In genomic region chr10:81452947-81453288, GRCm38 (mm10) we compare ENCODE assay signal across 15 mouse cellular contexts. TPM values are rescaled to one million over a fixed set of nuclear protein-coding genes. Genes with fewer than 3 reads are reported as not detected.
DNase-seq lines count a peak whose midpoint lies in the region; ATAC-seq and TF ChIP-seq lines count a peak whose summit lies in the region.
"Had no signal": no experiment of that assay in that cellular context is flagged by ENCODE, and none has a peak within 500 bp of the region (broad histone marks: within the 10 kb centered on the region; RNA-seq: fewer than 3 reads in every experiment).

No protein-coding gene starts in this region.

- H3K4me2 ChIP-seq in heart, embryonic 15.5 days, result 0 out of 2 replicates have a peak overlapping the region, but pooled peaks have one; percentile 1
- H3K4me2 ChIP-seq in neural tube, embryonic 12.5 days (replicated peaks), result 0 out of 2 replicates have a peak overlapping the region, but pooled peaks have one; percentile 5
- no peak overlapping the region for H3K4me2 ChIP-seq in neural tube, embryonic 15.5 days
- H3K4me2 ChIP-seq in myocyte (ENCODE audit: low read depth), result peak overlapping the region; percentile 69

- H3K9me3 ChIP-seq in heart, embryonic 15.5 days (replicated peaks), result no peaks in the 10 kb centered on the region
- H3K9me3 ChIP-seq in neural tube, embryonic 12.5 days, result no peaks in the 10 kb centered on the region
- no peaks in the 10 kb centered on the region for H3K9me3 ChIP-seq in neural tube, embryonic 15.5 days (replicated peaks)
- H3K9me3 ChIP-seq: G1E had no signal

- peaks cover 11% of the 10 kb centered on the region for H3K4me1 ChIP-seq in heart, embryonic 15.5 days (replicated peaks)
- H3K4me1 ChIP-seq in neural tube, embryonic 12.5 days, result no peaks in the 10 kb centered on the region
- H3K4me1 ChIP-seq in neural tube, embryonic 15.5 days, result peaks cover 8% of the 10 kb centered on the region; the same call in 1 of the 2 replicates

- peak overlapping the region; percentile 8; the same call in 1 of the 2 replicates for H3K4me3 ChIP-seq in heart, embryonic 15.5 days
- H3K4me3 ChIP-seq in neural tube, embryonic 12.5 days, result no peak overlapping the region
- H3K4me3 ChIP-seq in neural tube, embryonic 15.5 days (replicated peaks), result no peak overlapping the region
- no peak overlapping the region for H3K4me3 ChIP-seq in myocyte

- no peak for ATAC-seq in heart, embryonic 15.5 days (replicated peaks; ENCODE audit: insufficient number of reproducible peaks, insufficient read depth, low FRiP score, low read depth)
- no peak for ATAC-seq in neural tube, embryonic 12.5 days (ENCODE audit: low FRiP score, low read depth)
- ATAC-seq in neural tube, embryonic 15.5 days (ENCODE audit: low FRiP score), result no peak
- ATAC-seq in CD4-positive, CD25-positive, alpha-beta regulatory T cell, adult 4 months, result no peak
- ATAC-seq: forebrain, embryonic 14.5 days; inflammation-experienced regulatory T-cells, adult 6 months had no signal

- no peak overlapping the region for H3ac ChIP-seq in myocyte (ENCODE audit: control insufficient read depth, insufficient read length)

- 7% methylated on average over 14 of the region's 14 CpGs for WGBS in heart, embryonic 15.5 days
- 6% methylated on average over 14 of the region's 14 CpGs for WGBS in neural tube, embryonic 12.5 days
- 5% methylated on average over 14 of the region's 14 CpGs for WGBS in neural tube, embryonic 15.5 days

- TF ChIP-seq POLR2A in myocyte (IDR thresholded peaks at IDR 0.05; ENCODE audit: insufficient read length, low read depth), result no peak

- H3K27ac ChIP-seq in heart, embryonic 15.5 days, result no peak overlapping the region
- no peak overlapping the region for H3K27ac ChIP-seq in neural tube, embryonic 12.5 days
- H3K27ac ChIP-seq in neural tube, embryonic 15.5 days (replicated peaks), result no peak overlapping the region

- no peaks in the 10 kb centered on the region for H3K79me2 ChIP-seq in myocyte (ENCODE audit: control insufficient read depth, insufficient read depth)

- H3K27me3 ChIP-seq in heart, embryonic 15.5 days, result peaks cover 83% of the 10 kb centered on the region
- H3K27me3 ChIP-seq in neural tube, embryonic 12.5 days (replicated peaks), result peaks cover 72% of the 10 kb centered on the region
- H3K27me3 ChIP-seq in neural tube, embryonic 15.5 days (replicated peaks), result peaks cover 75% of the 10 kb centered on the region
- H3K27me3 ChIP-seq in myocyte (ENCODE audit: control insufficient read depth, insufficient read depth, insufficient read length), result no peaks in the 10 kb centered on the region

- H3K9ac ChIP-seq in heart, embryonic 15.5 days, result no peak overlapping the region
- H3K9ac ChIP-seq in neural tube, embryonic 12.5 days, result no peak overlapping the region
- no peak overlapping the region for H3K9ac ChIP-seq in neural tube, embryonic 15.5 days (replicated peaks)

- no peaks in the 10 kb centered on the region for H3K36me3 ChIP-seq in heart, embryonic 15.5 days
- H3K36me3 ChIP-seq in neural tube, embryonic 12.5 days, result no peaks in the 10 kb centered on the region
- H3K36me3 ChIP-seq in neural tube, embryonic 15.5 days, result no peaks in the 10 kb centered on the region
- H3K36me3 ChIP-seq in myocyte (ENCODE audit: control insufficient read depth, insufficient read depth), result no peaks in the 10 kb centered on the region
- H3K36me3 ChIP-seq: G1E had no signal

- DNase-seq in adrenal gland, postnatal 14 days, result peak; percentile 47
- DNase-seq in adrenal gland, adult 8-10 months, result no peak
- no peak for DNase-seq in heart, adult 8-10 months (ENCODE audit: low spot score)
- DNase-seq: gastrocnemius, postnatal 25 days; kidney, postnatal 14 days had no signal

TF ChIP-seq in myocyte, 11 proteins besides CTCF, POLR2A, EP300 and RAD21:
- no peak for TF ChIP-seq USF1 (IDR thresholded peaks at IDR 0.05; ENCODE audit: low read depth)
- no peak for TF ChIP-seq MYOD1 (IDR thresholded peaks at IDR 0.05; ENCODE audit: control insufficient read depth in 1 of 3, insufficient read length in 2 of 3, low read depth in 2 of 3)
- TF ChIP-seq E2F4 (IDR thresholded peaks at IDR 0.05; ENCODE audit: insufficient read depth), result no peak
- TF ChIP-seq MYOG (IDR thresholded peaks at IDR 0.05; ENCODE audit: control insufficient read depth in 1 of 3, insufficient read depth in 1 of 3, insufficient read length in 2 of 3, low read depth in 2 of 3), result no peak
- TF ChIP-seq MAX (IDR thresholded peaks at IDR 0.05; ENCODE audit: low read depth), result no peak
- TF ChIP-seq TCF3 (IDR thresholded peaks at IDR 0.05; ENCODE audit: insufficient read length, low read depth), result no peak
- no peak for TF ChIP-seq SRF (IDR thresholded peaks at IDR 0.05; ENCODE audit: control insufficient read depth, insufficient read length, low read depth)
- no peak for TF ChIP-seq TCF12 (IDR thresholded peaks at IDR 0.05; ENCODE audit: insufficient read depth, poor library complexity, severe bottlenecking)
- no peak for TF ChIP-seq CEBPB (IDR thresholded peaks at IDR 0.05; ENCODE audit: insufficient read depth, poor library complexity, severe bottlenecking)
- no peak for TF ChIP-seq POLR2AphosphoS2 (IDR thresholded peaks at IDR 0.05; ENCODE audit: insufficient read length, low read depth)

RNA-seq across cellular contexts. Expression of gene Nfic, which starts 2.5 kb away (rescaled TPM):
- 90.1 and 104 TPM in 2 replicates for total RNA-seq in adrenal gland, postnatal 14 days (2021)
- 100 to 1,000 TPM; 113 to 191 (median 144) TPM for total RNA-seq in adrenal gland, adult 8-10 months (2022)
- 60.9 and 71.2 TPM in 2 replicates for polyA plus RNA-seq in heart, embryonic 15.5 days (2015; fragmentation: Nextera tagmentation; extraction: Ambion mirVana)
- 100 to 1,000 TPM; 100 to 132 (median 108) TPM for total RNA-seq in heart, adult 8-10 months (2022)
- polyA plus RNA-seq in neural tube, embryonic 12.5 days (2016; fragmentation: Nextera tagmentation; extraction: Ambion mirVana), result 21.7 and 22.2 TPM in 2 replicates
- polyA plus RNA-seq in neural tube, embryonic 15.5 days (2015; fragmentation: Nextera tagmentation; extraction: Ambion mirVana), result 35.0 and 35.8 TPM in 2 replicates
- 115 TPM for polyA plus RNA-seq in myocyte (2012; fragmentation: generic; extraction: Trizol)
- polyA plus RNA-seq in CD4-positive, CD25-positive, alpha-beta regulatory T cell, adult 4 months (2017; shearing (Covaris generic)), result 10 to 100 TPM; 14.2 to 19.2 TPM

RNA-seq across cellular contexts. Expression of gene Celf5, which starts 29.6 kb away (rescaled TPM):
- total RNA-seq in adrenal gland, postnatal 14 days (2021), result 0.48 and 0.98 TPM in 2 replicates
- total RNA-seq in adrenal gland, adult 8-10 months (2022), result 1 to 10 TPM in 3 of 4 experiments, under 1 TPM in 1; 0.17 to 2.5 (median 1.7) TPM
- 0.08 and 0.41 TPM in 2 replicates for polyA plus RNA-seq in heart, embryonic 15.5 days (2015; fragmentation: Nextera tagmentation; extraction: Ambion mirVana)
- under 1 TPM in 2 of 4 experiments, not detected in 2; 0.12 to 0.29 TPM for total RNA-seq in heart, adult 8-10 months (2022)
- 32.3 and 33.0 TPM in 2 replicates for polyA plus RNA-seq in neural tube, embryonic 12.5 days (2016; fragmentation: Nextera tagmentation; extraction: Ambion mirVana)
- polyA plus RNA-seq in neural tube, embryonic 15.5 days (2015; fragmentation: Nextera tagmentation; extraction: Ambion mirVana), result 54.8 and 62.5 TPM in 2 replicates
- 0.37 TPM for polyA plus RNA-seq in myocyte (2012; fragmentation: generic; extraction: Trizol)
- 1 to 10 TPM in 1 of 2 experiments, under 1 TPM in 1; 0.53 to 1.1 TPM for polyA plus RNA-seq in CD4-positive, CD25-positive, alpha-beta regulatory T cell, adult 4 months (2017; shearing (Covaris generic))
- total RNA-seq: liver, adult 2 months; megakaryocyte-erythroid progenitor cell, adult 5-6 weeks had no signal
- polyA plus RNA-seq: liver, adult 2 months had no signal

RNA-seq across cellular contexts. Expression of gene Ncln, which starts 43.3 kb away (rescaled TPM):
- total RNA-seq in adrenal gland, postnatal 14 days (2021), result 102 and 107 TPM in 2 replicates
- total RNA-seq in adrenal gland, adult 8-10 months (2022), result 100 to 1,000 TPM; 115 to 136 (median 123) TPM
- 43.6 and 63.4 TPM in 2 replicates for polyA plus RNA-seq in heart, embryonic 15.5 days (2015; fragmentation: Nextera tagmentation; extraction: Ambion mirVana)
- 10 to 100 TPM; 48.7 to 72.7 (median 66.7) TPM for total RNA-seq in heart, adult 8-10 months (2022)
- 73.2 and 78.4 TPM in 2 replicates for polyA plus RNA-seq in neural tube, embryonic 12.5 days (2016; fragmentation: Nextera tagmentation; extraction: Ambion mirVana)
- polyA plus RNA-seq in neural tube, embryonic 15.5 days (2015; fragmentation: Nextera tagmentation; extraction: Ambion mirVana), result 68.5 and 70.3 TPM in 2 replicates
- polyA plus RNA-seq in myocyte (2012; fragmentation: generic; extraction: Trizol), result 153 TPM
- 10 to 100 TPM; 41.9 to 63.2 TPM for polyA plus RNA-seq in CD4-positive, CD25-positive, alpha-beta regulatory T cell, adult 4 months (2017; shearing (Covaris generic))

RNA-seq across cellular contexts. Expression of gene S1pr4, which starts 47.0 kb away (rescaled TPM):
- total RNA-seq in adrenal gland, postnatal 14 days (2021), result 2.3 and 7.4 TPM in 2 replicates
- 1 to 10 TPM in 2 of 4 experiments, under 1 TPM in 2; 0.56 to 1.7 (median 0.92) TPM for total RNA-seq in adrenal gland, adult 8-10 months (2022)
- polyA plus RNA-seq in heart, embryonic 15.5 days (2015; fragmentation: Nextera tagmentation; extraction: Ambion mirVana), result 0.47 and 1.5 TPM in 2 replicates
- total RNA-seq in heart, adult 8-10 months (2022), result 1 to 10 TPM in 2 of 4 experiments, under 1 TPM in 2; 0.88 to 1.4 (median 1.0) TPM
- 0.51 and 0.56 TPM in 2 replicates for polyA plus RNA-seq in neural tube, embryonic 12.5 days (2016; fragmentation: Nextera tagmentation; extraction: Ambion mirVana)
- 0.69 and 2.1 TPM in 2 replicates for polyA plus RNA-seq in neural tube, embryonic 15.5 days (2015; fragmentation: Nextera tagmentation; extraction: Ambion mirVana)
- not detected for polyA plus RNA-seq in myocyte (2012; fragmentation: generic; extraction: Trizol)
- polyA plus RNA-seq in CD4-positive, CD25-positive, alpha-beta regulatory T cell, adult 4 months (2017; shearing (Covaris generic)), result 10 to 100 TPM; 53.2 to 76.8 TPM

Comparison
In these comparisons a context has a peak if more than half of its experiments do, and no peak if none do; other contexts are left out.
1. RNA of gene Celf5, which starts 29.6 kb away (polyA plus RNA-seq): 54.8 to 62.5 TPM in neural tube, embryonic 15.5 days and 32.3 to 33.0 TPM in neural tube, embryonic 12.5 days; 0.53 to 1.1 TPM in CD4-positive, CD25-positive, alpha-beta regulatory T cell, adult 4 months, 0.37 TPM in myocyte (single experiment) and 0.08 to 0.41 TPM in heart, embryonic 15.5 days; every median in the first group is over 10 times any median in the second.